8 mouse cellular contexts compared by ENCODE assay signal in the genomic region with DNA sequence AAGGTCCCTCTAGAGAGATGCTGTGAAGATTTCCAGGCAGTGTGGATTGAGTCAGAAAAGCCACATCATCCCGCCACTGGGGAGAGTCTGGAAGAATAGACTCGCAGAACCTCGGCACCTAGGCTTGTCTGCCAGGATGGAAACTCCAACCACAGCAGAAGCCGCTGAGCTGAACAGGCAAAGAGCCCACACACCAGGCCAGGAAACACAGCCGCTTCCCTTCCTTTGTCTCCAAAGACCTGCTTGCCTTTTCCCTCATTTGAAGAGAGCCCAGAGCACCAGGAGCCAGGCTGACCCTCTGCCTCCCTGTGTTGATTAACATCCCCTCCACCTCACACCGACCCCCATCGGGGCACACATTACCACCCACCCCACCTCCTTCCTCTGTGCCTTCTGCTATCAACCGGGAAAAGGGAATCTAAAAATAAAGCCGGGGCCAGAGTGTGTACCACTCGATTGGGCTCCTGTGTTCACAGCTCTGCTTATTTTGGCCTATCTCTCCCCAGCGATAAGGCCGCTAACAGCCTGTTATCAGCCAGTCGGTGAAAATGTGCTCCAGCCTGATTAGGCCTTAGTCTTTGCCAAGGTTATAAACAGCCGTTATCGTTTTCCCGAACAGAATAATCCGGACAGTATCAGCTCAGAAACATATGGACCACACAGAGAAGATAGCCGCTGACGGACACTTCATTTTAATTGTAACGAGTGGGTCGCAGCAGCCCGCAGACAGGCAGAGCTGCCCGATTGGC.
DNase-seq lines count a peak whose midpoint lies in the region; ATAC-seq and TF ChIP-seq lines count a peak whose summit lies in the region.

No protein-coding gene starts in this region.

- peak overlapping the region; percentile 75 for H3K27ac ChIP-seq in embryonic facial prominence, embryonic 13.5 days
- H3K27ac ChIP-seq in liver, postnatal 0 days (ENCODE audit: low read depth), result peak overlapping the region; percentile 82
- H3K27ac ChIP-seq in neural tube, embryonic 13.5 days (replicated peaks), result peak overlapping the region; percentile 75

- ATAC-seq in embryonic facial prominence, embryonic 13.5 days (ENCODE audit: insufficient number of reproducible peaks, insufficient read depth, low FRiP score, low TSS enrichment, low read depth), result no peak
- ATAC-seq in liver, postnatal 0 days, result peak; percentile 94
- ATAC-seq in neural tube, embryonic 13.5 days (ENCODE audit: low read depth), result peak; percentile 27

- WGBS in embryonic facial prominence, embryonic 13.5 days, result 43% methylated on average over 23 of the region's 23 CpGs
- 18% methylated on average over 23 of the region's 23 CpGs for WGBS in liver, postnatal 0 days (ENCODE audit: insufficient replicate concordance)
- 15% methylated on average over 23 of the region's 23 CpGs for WGBS in neural tube, embryonic 13.5 days

- H3K4me2 ChIP-seq in embryonic facial prominence, embryonic 13.5 days, result peak overlapping the region; percentile 5; the same call in 1 of the 2 replicates
- H3K4me2 ChIP-seq in liver, postnatal 0 days (ENCODE audit: low read depth, low read length), result peak overlapping the region; percentile 65
- peak overlapping the region; percentile 16 for H3K4me2 ChIP-seq in neural tube, embryonic 13.5 days

- H3K4me3 ChIP-seq in embryonic facial prominence, embryonic 13.5 days, result no peak overlapping the region
- peak overlapping the region; percentile 9 for H3K4me3 ChIP-seq in liver, postnatal 0 days (ENCODE audit: low read depth, low read length)
- no peak overlapping the region for H3K4me3 ChIP-seq in neural tube, embryonic 13.5 days

- no peaks in the 10 kb centered on the region for H3K9me3 ChIP-seq in embryonic facial prominence, embryonic 13.5 days
- 0 out of 2 replicates have a peak, but pooled peaks cover 2% of the 10 kb centered on the region for H3K9me3 ChIP-seq in liver, postnatal 0 days (ENCODE audit: low read length)
- no peaks in the 10 kb centered on the region for H3K9me3 ChIP-seq in neural tube, embryonic 13.5 days

- H3K9ac ChIP-seq in embryonic facial prominence, embryonic 13.5 days, result peak overlapping the region; percentile 32; the same call in 1 of the 2 replicates
- H3K9ac ChIP-seq in liver, postnatal 0 days (replicated peaks), result peak overlapping the region; percentile 46; the same call in 1 of the 2 replicates
- peak overlapping the region; percentile 61 for H3K9ac ChIP-seq in neural tube, embryonic 13.5 days

- no peak for TF ChIP-seq CTCF in liver, postnatal 0 days (IDR thresholded peaks at IDR 0.05; ENCODE audit: low read depth)

- H3K4me1 ChIP-seq in embryonic facial prominence, embryonic 13.5 days, result peaks cover 74% of the 10 kb centered on the region
- H3K4me1 ChIP-seq in liver, postnatal 0 days (ENCODE audit: insufficient read depth), result peaks cover 46% of the 10 kb centered on the region
- H3K4me1 ChIP-seq in neural tube, embryonic 13.5 days (replicated peaks), result peaks cover 97% of the 10 kb centered on the region

- peak; percentile 100 for TF ChIP-seq EP300 in liver, postnatal 0 days (IDR thresholded peaks at IDR 0.05; ENCODE audit: low read depth)

- H3K27me3 ChIP-seq in embryonic facial prominence, embryonic 13.5 days, result no peaks in the 10 kb centered on the region
- no peaks in the 10 kb centered on the region for H3K27me3 ChIP-seq in liver, postnatal 0 days (ENCODE audit: insufficient read depth, low read length)
- no peaks in the 10 kb centered on the region for H3K27me3 ChIP-seq in neural tube, embryonic 13.5 days

- peak; percentile 56 to 62 for DNase-seq in left cerebral cortex, adult 18-20 months (ENCODE audit: low spot score in 2 of 2)
- DNase-seq in left cerebral cortex, adult 11 months (ENCODE audit: low spot score), result no peak
- DNase-seq in heart, adult 9 months (ENCODE audit: low spot score in 2 of 2), result peak; percentile 78 to 83
- peak; percentile 36 for DNase-seq in kidney, postnatal 14 days
- DNase-seq in liver, postnatal 0 days, result peak; percentile 78
- no peak for DNase-seq in natural killer cell, adult 2 months (ENCODE audit: low spot score in 2 of 2)

- H3K36me3 ChIP-seq in embryonic facial prominence, embryonic 13.5 days, result 0 out of 2 replicates have a peak, but pooled peaks cover 3% of the 10 kb centered on the region
- H3K36me3 ChIP-seq in liver, postnatal 0 days (replicated peaks; ENCODE audit: insufficient read depth, low read length), result no peaks in the 10 kb centered on the region; the same call in 1 of the 2 replicates
- no peaks in the 10 kb centered on the region for H3K36me3 ChIP-seq in neural tube, embryonic 13.5 days

Comparison
In these comparisons a context has a peak if more than half of its experiments do, and no peak if none do; other contexts are left out.
1. DNase-seq: peak in left cerebral cortex, adult 18-20 months (2 of 2), heart, adult 9 months (2 of 2), kidney, postnatal 14 days (single experiment) and liver, postnatal 0 days (single experiment); none in left cerebral cortex, adult 11 months (single experiment) and natural killer cell, adult 2 months (0 of 2).
2. H3K4me2 ChIP-seq: peak in every context shown above with its lines; median percentile 65 in liver, postnatal 0 days; 16 in neural tube, embryonic 13.5 days; 5 in embryonic facial prominence, embryonic 13.5 days.
3. Peak in every context shown above with its lines, with median percentiles within 50 percentile points of each other: H3K27ac ChIP-seq and H3K9ac ChIP-seq.